Mouse (Mus musculus): ENCODE results near the gene Ankrd45. TPM values are rescaled to one million over a fixed set of nuclear protein-coding genes. Genes with fewer than 3 reads are reported as not detected.

The Ankrd45 gene
- total and polyA plus RNA-seq, 3 experiments = 0.23 TPM; not detected in 2

DNA sequence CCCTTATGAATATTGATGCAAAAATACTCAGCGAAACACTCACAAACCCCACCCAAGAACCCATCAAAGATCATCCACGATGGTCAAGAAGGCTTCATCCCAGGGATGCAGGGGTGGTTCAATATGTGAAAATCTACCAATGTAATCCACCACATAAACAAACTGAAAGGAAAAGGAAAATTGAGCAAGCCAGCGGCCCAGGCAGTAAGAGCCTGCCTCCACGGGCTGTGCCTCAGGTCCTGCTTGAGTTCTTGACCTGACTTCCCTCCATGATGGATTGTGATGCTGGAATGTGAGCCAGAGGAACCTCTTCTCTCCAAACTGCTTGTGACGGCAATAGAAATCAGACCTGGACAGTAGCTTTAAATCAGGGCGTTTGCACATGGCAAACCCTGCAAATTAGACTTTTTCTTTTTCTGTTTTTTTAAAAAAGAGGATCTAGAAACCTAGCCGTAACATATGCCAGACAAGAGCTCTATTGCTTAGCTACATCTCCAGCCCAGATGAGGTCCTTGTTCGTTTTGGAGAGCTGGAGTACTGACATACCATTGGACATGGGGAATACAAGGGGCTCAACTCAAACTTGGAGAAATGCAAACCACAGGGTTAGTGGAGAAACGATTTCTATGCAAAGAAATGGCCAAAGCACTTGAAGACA is 47.9 kb downstream of the Ankrd45 start:
- dilution Hi-C loops (cut with MboI; ENCODE audit: extremely low pct_ligation_motif_present, extremely low pct_unique_long_range_greater_than_20kb, low sequenced_read_pairs) (no loop called here), in situ Hi-C loops (cut with MboI; ENCODE audit: low pct_ligation_motif_present, low pct_unique_long_range_greater_than_20kb, low sequenced_read_pairs) (loop anchor here (25.0 kb wide), 2 partner anchors 253 to 328 kb away; no protein-coding TSS in a partner anchor)
- TF ChIP-seq UBTF (IDR thresholded peaks at IDR 0.05; ENCODE audit: low read depth, low read length) = no peak
- no peak for TF ChIP-seq USF2 (conservative IDR thresholded peaks at IDR 0.05; ENCODE audit: low read depth, low read length)
- TF ChIP-seq ZMIZ1 (IDR thresholded peaks at IDR 0.05; ENCODE audit: low read depth, low read length) = no peak
- no peak for TF ChIP-seq BHLHE40 (IDR thresholded peaks at IDR 0.05; ENCODE audit: low read depth, low read length)
- TF ChIP-seq MAX (IDR thresholded peaks at IDR 0.05; ENCODE audit: low read length) = no peak
- no peak for TF ChIP-seq ETS1 (conservative IDR thresholded peaks at IDR 0.05; ENCODE audit: low read depth, low read length)
- no peak for TF ChIP-seq RCOR1 (conservative IDR thresholded peaks at IDR 0.05; ENCODE audit: low read depth, low read length)
- no peak for TF ChIP-seq CHD2 (IDR thresholded peaks at IDR 0.05; ENCODE audit: low read length)
- no peak for TF ChIP-seq ZC3H11A (IDR thresholded peaks at IDR 0.05; ENCODE audit: low read depth, low read length)
- TF ChIP-seq CTCF (conservative IDR thresholded peaks at IDR 0.05 in 1 of 2, IDR thresholded peaks at IDR 0.05 in 1 of 2; ENCODE audit: low read depth in 2 of 2, low read length in 2 of 2) = no peak
- no peak for TF ChIP-seq KAT2A (IDR thresholded peaks at IDR 0.05; ENCODE audit: insufficient replicate concordance, low read length)
- no peak for TF ChIP-seq NRF1 (IDR thresholded peaks at IDR 0.05; ENCODE audit: low read depth, low read length)
- TF ChIP-seq POLR2AphosphoS2 (IDR thresholded peaks at IDR 0.05; ENCODE audit: low read depth, low read length) = no peak
- no peak for TF ChIP-seq USF1 (IDR thresholded peaks at IDR 0.05; ENCODE audit: low read depth, low read length)
- TF ChIP-seq PAX5 (IDR thresholded peaks at IDR 0.05; ENCODE audit: low read length) = no peak
- no peak for TF ChIP-seq IRF4 (IDR thresholded peaks at IDR 0.05; ENCODE audit: low read depth, low read length)
- TF ChIP-seq NELFE (IDR thresholded peaks at IDR 0.05; ENCODE audit: low read depth, low read length) = no peak
- TF ChIP-seq TCF12 (IDR thresholded peaks at IDR 0.05; ENCODE audit: low read depth, low read length) = no peak
- no peak for TF ChIP-seq E2F4 (IDR thresholded peaks at IDR 0.05; ENCODE audit: insufficient replicate concordance, low read depth, low read length)
- Histone ChIP-seq H3K4me2 (ENCODE audit: insufficient read depth, low read depth, poor library complexity, severe bottlenecking) (peak overlapping the region; percentile 74; the same call in 1 of the 2 replicates), H3K9me3 (replicated peaks; ENCODE audit: low read length) (peaks cover 4% of the 10 kb centered on the region), H3K9ac (ENCODE audit: insufficient read depth, low read depth) (no peak overlapping the region), H3K27me3 (replicated peaks) (peaks cover 1% of the 10 kb centered on the region), H3K27ac (ENCODE audit: insufficient read depth, low read depth) (no peak overlapping the region), H3K4me3 (replicated peaks in 1 of 3; ENCODE audit: low read depth in 2 of 3, low read length in 2 of 3, poor library complexity in 1 of 3) (no peak overlapping the region), H3K36me3 (replicated peaks in 1 of 2; ENCODE audit: control insufficient read depth in 1 of 2, insufficient read depth in 1 of 2, low read length in 1 of 2) (no peaks in the 10 kb centered on the region), H3K79me2 (replicated peaks; ENCODE audit: control insufficient read depth, extremely low read depth, insufficient read depth, poor library complexity, severe bottlenecking) (no peaks in the 10 kb centered on the region), H3K4me1 (ENCODE audit: control insufficient read depth in 1 of 2, insufficient read depth in 2 of 2) (peaks cover 9 to 11% of the 10 kb centered on the region in 2 experiments; a peak in 2 of 4 replicates)
- DNase-seq (ENCODE audit: extremely low read depth) = no peak

All from CH12.LX (cell line).